Mouse (Mus musculus) lung, postnatal 4 days (tissue): ENCODE measurements around the gene Amdhd2.
A peak's percentile ranks its signal among the peaks of the same experiment; 100 is the strongest.

ENCODE experiments used
- DNase-seq, 2 experiments: peaks; one replicate each; pipeline ENCODE4 v3.0.0; 2021

Amdhd2 gene

DNA sequence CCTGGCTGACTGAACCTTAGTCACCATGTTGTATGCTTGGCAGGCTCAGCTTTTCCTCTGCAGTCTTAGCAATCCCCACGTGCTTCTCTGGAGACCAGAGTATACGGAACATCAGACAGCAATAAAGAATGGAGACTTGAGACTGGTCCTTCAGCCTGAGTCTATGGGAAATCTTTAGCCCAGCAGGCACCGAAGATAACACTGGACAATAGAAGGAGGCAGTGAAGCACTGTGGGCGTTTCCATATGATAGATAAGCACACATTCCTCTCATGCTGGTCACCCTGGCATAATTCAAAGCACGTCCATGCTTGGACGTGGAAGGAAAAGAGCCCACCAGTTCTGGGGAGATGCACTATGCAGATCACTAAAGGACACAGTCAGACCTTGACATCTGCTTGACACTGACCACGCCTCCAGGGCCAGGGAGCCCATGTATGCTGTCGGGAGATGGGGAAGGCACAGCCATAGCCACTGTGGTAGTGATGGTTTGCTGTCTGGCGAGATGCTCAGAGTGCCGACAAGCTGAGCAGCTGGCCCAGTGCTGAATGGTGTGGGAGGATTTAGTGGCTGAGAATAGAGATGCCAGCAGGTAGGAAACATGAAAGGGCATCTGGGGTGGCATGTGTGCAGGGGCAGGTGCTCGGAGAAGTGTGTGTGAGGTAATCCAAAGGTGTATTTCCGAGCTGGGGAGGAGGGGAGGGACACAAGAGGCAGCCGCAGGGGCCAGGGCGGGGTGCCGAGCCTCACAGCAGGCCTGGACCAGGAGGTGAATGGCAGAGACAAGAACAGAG, 33.7 kb upstream of the Amdhd2 start:
- no peak for DNase-seq

DNA sequence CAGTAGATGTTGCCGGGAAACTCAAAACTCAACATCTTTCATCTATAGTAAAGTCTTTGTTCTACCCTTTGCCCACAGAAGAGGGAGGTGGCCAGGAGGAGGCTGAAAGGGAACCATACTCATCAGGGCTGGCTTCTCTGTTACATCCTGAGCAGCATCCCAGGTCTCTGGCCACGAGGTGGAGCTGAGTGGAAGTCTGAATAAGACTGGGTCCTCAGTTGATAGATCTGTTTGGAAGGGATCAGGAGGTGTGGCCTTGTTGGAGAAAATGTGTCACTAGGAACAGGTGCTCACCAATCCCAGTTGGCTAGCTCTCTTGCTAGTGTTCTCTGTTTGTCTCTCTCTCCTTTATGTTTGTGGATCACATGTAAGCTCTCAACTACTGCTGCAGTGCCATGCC, 31.8 kb upstream of the Amdhd2 start:
- DNase-seq: no peak

- no peak for DNase-seq
These were observed 30.2 kb upstream of the Amdhd2 start for GRCm38 (mm10) chr17:24193769-24194168.

DNA sequence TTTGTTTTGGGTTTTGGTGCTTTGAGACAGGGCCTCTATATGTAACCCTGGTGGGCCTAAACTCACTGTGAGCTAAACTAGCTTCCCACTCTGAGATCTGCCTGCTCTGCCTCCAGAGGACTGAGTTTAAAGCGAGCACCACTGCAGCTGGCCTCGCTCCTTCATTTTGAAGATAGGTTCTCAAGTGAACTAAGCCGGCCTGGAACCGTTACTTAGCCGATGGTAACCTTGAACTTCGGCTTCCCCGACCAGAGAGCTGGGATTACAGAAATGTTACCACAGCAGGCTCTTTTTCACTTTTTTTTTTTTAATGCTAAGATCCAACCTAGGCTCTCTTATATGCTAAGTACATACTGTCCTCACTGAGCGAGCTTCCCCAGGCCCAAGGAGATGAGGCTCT, 29.7 kb upstream of the Amdhd2 start:
- no peak for DNase-seq

GRCm38 (mm10) chr17:24192848-24193247, 29.3 kb upstream of the Amdhd2 start:
- no peak for DNase-seq

- DNase-seq: no peak
These were observed 27.9 kb upstream of the Amdhd2 start for GRCm38 (mm10) chr17:24191481-24191880.

GRCm38 (mm10) chr17:24190934-24191333, 27.4 kb upstream of the Amdhd2 start:
- DNase-seq: no peak

DNA sequence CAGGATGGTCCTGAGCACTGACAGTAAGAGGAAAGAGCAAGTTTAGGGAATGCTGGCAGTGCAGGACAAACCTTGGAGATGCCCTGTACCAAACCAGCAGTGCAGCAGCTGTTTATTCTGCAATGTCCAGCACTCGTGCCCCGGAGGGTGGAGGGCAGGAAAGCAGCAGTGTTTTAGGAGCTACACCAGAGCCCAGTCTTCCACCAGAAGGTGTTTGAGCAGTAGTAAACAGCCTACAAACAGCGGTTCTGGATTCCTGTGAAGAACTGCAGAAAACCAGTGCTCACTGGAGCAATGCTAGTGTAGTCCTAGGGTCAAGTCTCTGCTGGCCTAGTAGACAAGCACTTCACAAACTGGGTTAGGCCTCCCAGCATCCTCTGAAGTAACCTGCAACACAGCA, 10.7 kb upstream of the Amdhd2 start:
- DNase-seq: no peak

GRCm38 (mm10) chr17:24173423-24173822, 9.9 kb upstream of the Amdhd2 start:
- peak; percentile 51 to 79 for DNase-seq

- peak in 1 of 2 experiments; percentile 22 for DNase-seq
These were observed 8.2 kb upstream of the Amdhd2 start for GRCm38 (mm10) chr17:24171738-24172137.

DNA sequence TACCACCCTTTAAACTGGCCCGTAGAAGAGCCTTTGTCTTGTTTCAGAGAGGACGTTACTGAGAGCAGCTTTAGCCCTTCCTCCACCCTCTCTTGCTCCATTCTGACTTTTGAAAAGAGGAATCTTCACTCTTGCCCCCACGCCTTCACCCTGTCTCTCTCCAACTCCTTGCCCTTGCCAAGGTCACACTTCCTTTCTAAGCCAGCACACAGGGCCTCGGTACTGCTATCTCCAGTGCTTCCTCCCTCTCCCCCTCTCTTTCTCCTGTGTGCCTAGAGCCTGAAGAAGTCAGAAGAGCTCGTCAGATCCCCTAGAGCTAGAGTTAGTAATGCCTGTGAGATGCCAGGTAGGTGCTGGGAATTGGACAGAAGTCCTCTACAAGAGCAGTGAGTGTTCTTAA, 7.2 kb upstream of the Amdhd2 start:
- DNase-seq: peak; percentile 17 to 25

GRCm38 (mm10) chr17:24170125-24170524, 6.6 kb upstream of the Amdhd2 start:
- DNase-seq: peak in 1 of 2 experiments; percentile 16

- peak; percentile 94 to 95 for DNase-seq
These were observed 5.9 kb upstream of the Amdhd2 start, which contains the start of gene Atp6v0c for GRCm38 (mm10) chr17:24169317-24170065. Gene Atp6v0c (minus strand): TSS chr17:24169702.

- DNase-seq: peak; percentile 65 to 74
These were observed 5.2 kb upstream of the Amdhd2 start for GRCm38 (mm10) chr17:24168590-24169277.

GRCm38 (mm10) chr17:24167891-24168505, 4.4 kb upstream of the Amdhd2 start:
- no peak for DNase-seq

DNA sequence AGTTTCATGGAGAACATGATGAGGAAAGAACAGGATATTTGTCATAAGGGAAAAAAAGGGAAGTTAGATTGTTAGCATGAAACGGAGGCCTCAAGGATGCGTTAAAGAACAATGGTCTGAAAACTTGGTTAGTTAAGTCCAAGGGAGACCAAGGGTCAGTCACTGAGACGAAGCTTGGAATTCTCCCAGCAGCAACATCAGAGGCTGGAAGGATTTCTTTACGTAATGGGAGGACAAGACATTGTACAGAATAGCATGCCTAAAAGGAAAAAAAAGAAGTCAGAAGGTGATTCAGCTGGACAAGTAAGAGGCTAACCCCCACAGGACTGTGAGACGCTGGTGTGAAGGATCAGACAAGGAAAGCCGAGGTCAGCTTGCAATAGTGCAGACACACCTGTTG, 3.6 kb upstream of the Amdhd2 start:
- no peak for DNase-seq

DNA sequence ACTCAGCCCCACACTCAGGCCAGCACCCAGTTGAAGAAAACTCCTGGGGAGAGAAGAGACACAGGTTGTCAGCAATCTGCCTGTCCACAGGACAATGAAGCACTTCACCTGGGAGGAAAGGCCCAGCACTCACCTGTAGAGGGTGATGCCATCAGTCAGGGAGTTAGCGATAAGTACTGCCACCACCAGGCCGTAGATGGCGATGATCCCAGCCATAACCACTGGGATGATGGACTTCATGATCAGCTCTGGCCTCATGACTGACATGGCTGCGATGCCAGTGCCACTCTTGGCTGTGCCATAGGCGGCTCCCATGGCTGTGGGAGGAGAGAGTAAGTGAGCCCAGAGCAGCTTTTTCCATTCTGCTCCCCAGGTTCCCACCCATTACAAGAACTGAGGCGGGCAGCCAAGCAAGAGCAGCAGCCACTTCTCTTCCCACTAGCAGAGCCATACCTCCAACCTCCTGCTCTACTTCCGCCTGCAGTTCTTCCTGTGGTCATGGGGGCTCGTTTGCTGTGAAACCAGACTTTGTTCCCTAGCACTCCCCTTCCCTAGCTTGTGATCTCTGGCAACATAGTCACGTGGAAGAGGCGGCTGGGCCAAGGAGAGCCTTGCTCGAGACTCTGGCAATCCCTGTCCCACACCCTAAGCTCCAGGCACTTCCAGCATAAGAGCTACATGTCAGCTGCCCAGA, 1.1 kb upstream of the Amdhd2 start:
- peak; percentile 45 to 48 for DNase-seq

GRCm38 (mm10) chr17:24162584-24163175, 886 bp downstream of the Amdhd2 start:
- DNase-seq: peak; percentile 52

DNA sequence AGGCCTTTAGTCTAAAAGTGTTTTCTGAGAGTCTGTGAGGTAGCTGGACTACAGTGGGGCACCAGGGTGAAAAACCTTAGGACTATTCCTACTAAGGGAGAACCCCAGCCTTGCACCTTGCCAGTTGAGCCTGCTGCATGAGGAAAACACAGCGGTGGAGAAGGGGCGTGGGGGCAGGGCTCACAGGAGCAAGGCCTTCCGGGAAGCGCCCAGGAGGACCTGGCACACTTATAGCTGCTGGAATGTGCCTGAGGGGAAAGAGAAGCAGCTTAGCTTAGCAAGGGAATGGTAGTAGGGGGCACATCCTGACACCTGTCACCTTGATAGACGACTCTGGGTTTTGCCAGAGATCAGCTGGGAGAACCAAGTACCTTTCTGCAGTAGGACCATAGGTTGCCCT, 2.1 kb downstream of the Amdhd2 start:
- peak; percentile 34 to 60 for DNase-seq

- no peak for DNase-seq
These were observed 6.0 kb downstream of the Amdhd2 start for GRCm38 (mm10) chr17:24157526-24157925.

GRCm38 (mm10) chr17:24157121-24157520, 6.4 kb downstream of the Amdhd2 start:
- no peak for DNase-seq

DNA sequence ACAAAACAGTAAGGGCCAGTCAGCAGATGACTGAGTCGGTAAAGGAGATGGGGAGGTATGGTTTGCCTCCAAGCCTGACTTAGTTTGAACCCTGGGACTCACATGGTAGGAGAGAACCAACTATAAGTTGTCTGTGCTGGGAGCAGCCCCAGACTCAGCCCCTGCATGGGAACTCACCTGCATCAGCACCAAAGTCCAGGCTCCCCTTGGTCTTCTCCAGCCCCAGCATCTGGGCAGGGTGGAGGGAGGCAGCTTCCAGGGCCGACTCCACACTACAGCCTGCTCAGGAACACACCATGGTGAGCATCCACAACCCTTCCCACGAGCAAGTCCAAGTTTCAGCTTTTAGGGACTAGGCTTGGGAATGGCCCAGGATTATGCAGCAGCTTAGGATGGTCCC, 7.2 kb downstream of the Amdhd2 start:
- no peak for DNase-seq
